Mouse (Mus musculus): ENCODE measurements around the gene Gabbr2. TPM values are rescaled to one million over a fixed set of nuclear protein-coding genes. Genes with fewer than 3 reads are reported as not detected.

Gabbr2 gene
- total and polyA plus RNA-seq, 2 experiments from 2014 or later: 17.7 to 98.9 TPM

DNA sequence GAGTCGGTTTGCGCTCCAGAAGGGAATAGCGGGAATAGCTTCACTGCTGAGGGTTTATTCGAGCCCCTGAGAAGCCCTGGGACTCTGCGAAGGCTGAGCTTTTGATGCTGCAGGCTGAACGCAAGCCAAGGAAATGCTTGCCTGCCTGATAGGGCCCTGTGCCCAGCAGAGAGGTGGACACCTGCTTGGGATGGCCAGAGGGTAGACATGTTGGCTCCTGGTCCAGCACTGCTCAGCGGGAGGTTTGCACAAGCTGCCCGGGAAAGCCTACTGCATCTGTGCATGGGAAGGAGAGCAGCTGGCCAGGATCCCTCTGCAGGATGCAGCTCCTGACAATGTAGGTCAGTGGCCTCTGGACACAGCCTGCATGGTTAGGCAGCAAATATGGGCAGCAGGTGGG, 301.1 kb downstream of the Gabbr2 start:
- 0 out of 2 replicates have a peak, but pooled peaks have one; percentile 21 for ATAC-seq
- no peak overlapping the region for H3K27ac ChIP-seq
- 63% methylated on average over 8 of the region's 8 CpGs for WGBS

DNA sequence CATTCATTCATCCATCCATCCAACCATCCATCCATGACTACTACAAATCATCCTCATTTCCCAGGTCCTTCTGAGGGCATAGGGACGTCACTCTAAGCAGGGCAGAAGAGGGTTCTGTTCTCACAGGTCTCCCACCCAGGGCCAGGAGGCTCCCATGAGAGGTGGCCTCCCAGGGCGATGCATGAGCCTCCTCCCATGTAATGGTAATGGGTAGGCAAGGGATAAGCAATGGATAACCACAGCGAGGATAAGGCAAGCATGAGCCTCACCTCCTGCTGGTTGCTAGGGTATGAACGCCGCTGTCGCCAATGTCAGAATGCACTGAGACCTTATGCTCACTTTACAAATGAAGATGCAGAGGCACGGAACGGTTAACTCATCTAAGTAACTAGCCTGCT, 301.7 kb downstream of the Gabbr2 start:
- peak; percentile 21; the same call in 1 of the 2 replicates for ATAC-seq
- WGBS: 69% methylated on average over 8 of the region's 8 CpGs
- H3K27ac ChIP-seq: no peak overlapping the region

More for the DNA sequence above, 301.1 kb downstream of the Gabbr2 start:
- no peaks in the 10 kb centered on the region for H3K9me3 ChIP-seq (ENCODE audit: low read length)
- H3K4me1 ChIP-seq (ENCODE audit: insufficient read depth, low read length): peaks cover 7% of the 10 kb centered on the region; the same call in 1 of the 2 replicates
- no peaks in the 10 kb centered on the region for H3K36me3 ChIP-seq (ENCODE audit: insufficient read depth, low read length)
- peak; percentile 58 for DNase-seq (ENCODE audit: low spot score)
- no peak overlapping the region for H3K4me3 ChIP-seq (ENCODE audit: low read length)
- H3K9ac ChIP-seq (replicated peaks; ENCODE audit: low read length): no peak overlapping the region
- no peak overlapping the region for H3K4me2 ChIP-seq (ENCODE audit: low read depth, low read length)
- H3K27me3 ChIP-seq (ENCODE audit: insufficient read depth, low read length): no peaks in the 10 kb centered on the region
- TF ChIP-seq CTCF (IDR thresholded peaks at IDR 0.05; ENCODE audit: low read depth): no peak

DNA sequence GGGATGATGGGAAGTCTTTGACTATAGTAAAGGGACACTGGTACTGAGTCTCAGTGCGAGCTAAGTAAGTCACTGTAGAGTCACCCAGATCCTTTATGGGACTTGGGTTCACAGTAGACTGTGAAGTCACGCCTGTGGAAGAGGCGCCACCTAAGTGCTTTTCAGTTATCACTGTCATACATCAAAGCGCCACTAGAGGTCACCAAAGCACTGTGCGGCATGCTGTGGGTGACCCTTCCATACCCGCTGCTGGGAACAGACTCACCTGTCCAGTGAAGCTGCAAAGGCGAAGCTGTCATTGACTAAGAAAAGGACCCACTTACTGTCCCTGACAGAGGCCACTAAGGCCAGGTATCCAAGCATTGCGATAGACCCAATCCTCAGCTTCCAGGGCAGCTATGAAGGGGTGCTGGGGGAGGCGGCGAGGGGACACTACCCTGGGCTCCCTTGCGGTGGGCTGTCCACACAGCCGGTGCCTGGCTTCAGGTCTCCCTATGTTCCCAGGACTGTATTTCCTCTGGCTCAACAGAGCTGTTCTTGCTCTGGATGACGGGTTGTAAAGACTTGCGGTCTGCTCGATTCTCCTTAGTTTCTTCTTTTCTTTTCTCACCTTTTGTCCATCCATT, 302.2 kb downstream of the Gabbr2 start:
- DNase-seq (ENCODE audit: low spot score) (peak; percentile 88), ATAC-seq (peak; percentile 69)
- Histone ChIP-seq H3K9ac (replicated peaks; ENCODE audit: low read length) (no peak overlapping the region), H3K9me3 (ENCODE audit: low read length) (no peaks in the 10 kb centered on the region), H3K4me1 (ENCODE audit: insufficient read depth, low read length) (peaks cover 7% of the 10 kb centered on the region; the same call in 1 of the 2 replicates), H3K27ac (no peak overlapping the region), H3K4me2 (ENCODE audit: low read depth, low read length) (no peak overlapping the region), H3K4me3 (ENCODE audit: low read length) (no peak overlapping the region), H3K27me3 (ENCODE audit: insufficient read depth, low read length) (no peaks in the 10 kb centered on the region), H3K36me3 (ENCODE audit: insufficient read depth, low read length) (no peaks in the 10 kb centered on the region)
- TF ChIP-seq CTCF (IDR thresholded peaks at IDR 0.05; ENCODE audit: low read depth): peak; percentile 99
- 46% methylated on average over 15 of the region's 15 CpGs for WGBS

More for the DNA sequence above, 301.7 kb downstream of the Gabbr2 start:
- TF ChIP-seq CTCF (IDR thresholded peaks at IDR 0.05; ENCODE audit: low read depth): no peak
- Histone ChIP-seq H3K9ac (replicated peaks; ENCODE audit: low read length) (no peak overlapping the region; the same call in 1 of the 2 replicates), H3K27me3 (ENCODE audit: insufficient read depth, low read length) (no peaks in the 10 kb centered on the region), H3K4me2 (ENCODE audit: low read depth, low read length) (no peak overlapping the region), H3K9me3 (ENCODE audit: low read length) (no peaks in the 10 kb centered on the region), H3K4me1 (ENCODE audit: insufficient read depth, low read length) (peaks cover 7% of the 10 kb centered on the region; the same call in 1 of the 2 replicates), H3K4me3 (ENCODE audit: low read length) (no peak overlapping the region), H3K36me3 (ENCODE audit: insufficient read depth, low read length) (no peaks in the 10 kb centered on the region)
- DNase-seq (ENCODE audit: low spot score): no peak

DNA sequence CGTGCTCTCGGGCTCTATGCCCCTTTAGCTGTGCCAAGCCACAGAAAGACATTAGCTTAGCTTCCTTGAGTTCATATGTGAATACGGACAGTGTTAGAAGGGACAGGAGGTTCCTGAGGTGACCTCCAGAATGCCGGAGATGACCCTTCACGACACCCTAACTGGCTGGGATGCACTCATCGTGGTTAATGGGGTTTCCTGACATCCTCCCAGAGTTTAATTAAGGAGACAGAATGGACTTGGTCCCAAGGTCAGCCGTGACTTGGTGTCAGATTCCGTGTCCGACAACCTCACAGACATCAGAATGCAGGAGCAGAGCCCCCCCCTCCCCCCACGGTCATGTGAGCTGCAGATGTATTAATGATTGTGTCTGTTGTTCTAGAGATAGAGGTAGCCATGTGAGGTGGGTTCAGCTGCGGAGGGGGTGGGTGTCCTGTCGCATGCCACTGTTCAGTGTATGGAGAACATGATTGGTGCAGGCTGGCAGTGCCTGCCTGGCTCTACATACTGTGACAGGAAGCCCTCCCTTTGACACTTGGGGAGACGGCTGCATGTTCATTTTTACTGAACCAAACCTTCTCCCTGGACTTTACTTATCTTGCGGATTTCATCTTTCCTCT, 303.4 kb downstream of the Gabbr2 start:
- no peak overlapping the region for H3K9ac ChIP-seq (replicated peaks; ENCODE audit: low read length)
- no peaks in the 10 kb centered on the region for H3K36me3 ChIP-seq (ENCODE audit: insufficient read depth, low read length)
- WGBS: 81% methylated on average over 14 of the region's 14 CpGs
- H3K9me3 ChIP-seq (ENCODE audit: low read length): no peaks in the 10 kb centered on the region
- peaks cover 7% of the 10 kb centered on the region; the same call in 1 of the 2 replicates for H3K4me1 ChIP-seq (ENCODE audit: insufficient read depth, low read length)
- DNase-seq (ENCODE audit: low spot score) (no peak), ATAC-seq (no peak)
- H3K4me3 ChIP-seq (ENCODE audit: low read length): no peak overlapping the region
- no peak overlapping the region for H3K4me2 ChIP-seq (ENCODE audit: low read depth, low read length)
- no peaks in the 10 kb centered on the region for H3K27me3 ChIP-seq (ENCODE audit: insufficient read depth, low read length)
- no peak for TF ChIP-seq CTCF (IDR thresholded peaks at IDR 0.05; ENCODE audit: low read depth)
- no peak overlapping the region for H3K27ac ChIP-seq

DNA sequence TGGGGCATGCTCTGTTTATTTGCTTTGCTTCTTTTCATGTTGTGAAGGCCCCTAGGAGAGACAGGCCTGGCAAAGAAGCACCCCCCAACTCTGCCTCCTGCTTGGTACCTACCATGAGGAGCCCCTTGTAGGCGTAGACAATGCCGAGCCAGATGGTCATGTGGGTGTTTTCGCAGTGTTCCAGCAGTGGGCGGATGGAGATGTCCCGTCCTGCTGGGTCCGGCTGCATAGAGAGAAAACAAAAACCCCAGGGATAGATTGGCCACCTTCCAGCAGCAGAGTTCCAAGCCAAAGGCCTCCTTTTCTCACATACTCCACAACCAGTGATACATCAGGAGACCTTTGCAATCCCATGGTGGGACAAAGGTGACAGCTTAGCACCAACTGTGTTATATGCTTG, 307.5 kb downstream of the Gabbr2 start:
- Histone ChIP-seq H3K9me3 (ENCODE audit: low read length) (no peaks in the 10 kb centered on the region), H3K4me2 (ENCODE audit: low read depth, low read length) (no peak overlapping the region), H3K27me3 (ENCODE audit: insufficient read depth, low read length) (no peaks in the 10 kb centered on the region), H3K4me3 (ENCODE audit: low read length) (no peak overlapping the region), H3K36me3 (ENCODE audit: insufficient read depth, low read length) (peaks cover 12% of the 10 kb centered on the region; the same call in 1 of the 2 replicates), H3K9ac (replicated peaks; ENCODE audit: low read length) (no peak overlapping the region), H3K4me1 (ENCODE audit: insufficient read depth, low read length) (no peaks in the 10 kb centered on the region), H3K27ac (0 out of 2 replicates have a peak overlapping the region, but pooled peaks have one; percentile 7)
- TF ChIP-seq CTCF (IDR thresholded peaks at IDR 0.05; ENCODE audit: low read depth): no peak
- 27% methylated on average over 6 of the region's 6 CpGs for WGBS
- ATAC-seq: peak; percentile 89
- peak; percentile 58 for DNase-seq (ENCODE audit: low spot score)

DNA sequence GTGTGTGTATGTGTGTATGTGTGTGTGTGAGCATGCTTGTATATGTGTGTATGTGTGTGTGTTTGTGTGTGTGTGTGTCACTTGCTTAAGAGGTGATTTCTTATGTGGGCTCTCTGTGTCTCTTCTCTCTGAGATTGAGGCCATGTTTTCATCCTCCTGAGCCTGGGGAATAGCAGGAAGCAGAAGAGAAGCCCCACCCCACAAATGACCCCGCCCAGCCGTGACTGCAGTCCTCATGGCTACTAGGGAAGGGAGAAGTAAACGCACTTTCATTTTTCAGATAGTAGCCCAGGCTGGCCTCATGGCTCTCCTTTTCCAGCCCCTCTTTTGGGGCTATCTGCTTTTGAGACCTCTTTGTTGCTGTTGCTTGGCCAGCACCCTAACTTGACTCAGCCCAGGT, 315.0 kb downstream of the Gabbr2 start:
- H3K4me1 ChIP-seq (ENCODE audit: insufficient read depth, low read length): no peaks in the 10 kb centered on the region
- WGBS: 77% methylated on average over 3 of the region's 3 CpGs
- TF ChIP-seq CTCF (IDR thresholded peaks at IDR 0.05; ENCODE audit: low read depth): no peak
- DNase-seq (ENCODE audit: low spot score): no peak
- no peak for ATAC-seq
- no peak overlapping the region for H3K27ac ChIP-seq
- no peak overlapping the region for H3K4me3 ChIP-seq (ENCODE audit: low read length)
- H3K4me2 ChIP-seq (ENCODE audit: low read depth, low read length): no peak overlapping the region
- H3K27me3 ChIP-seq (ENCODE audit: insufficient read depth, low read length): no peaks in the 10 kb centered on the region
- no peaks in the 10 kb centered on the region for H3K9me3 ChIP-seq (ENCODE audit: low read length)
- H3K36me3 ChIP-seq (ENCODE audit: insufficient read depth, low read length): peaks cover 27% of the 10 kb centered on the region; the same call in 1 of the 2 replicates
- H3K9ac ChIP-seq (replicated peaks; ENCODE audit: low read length): no peak overlapping the region

DNA sequence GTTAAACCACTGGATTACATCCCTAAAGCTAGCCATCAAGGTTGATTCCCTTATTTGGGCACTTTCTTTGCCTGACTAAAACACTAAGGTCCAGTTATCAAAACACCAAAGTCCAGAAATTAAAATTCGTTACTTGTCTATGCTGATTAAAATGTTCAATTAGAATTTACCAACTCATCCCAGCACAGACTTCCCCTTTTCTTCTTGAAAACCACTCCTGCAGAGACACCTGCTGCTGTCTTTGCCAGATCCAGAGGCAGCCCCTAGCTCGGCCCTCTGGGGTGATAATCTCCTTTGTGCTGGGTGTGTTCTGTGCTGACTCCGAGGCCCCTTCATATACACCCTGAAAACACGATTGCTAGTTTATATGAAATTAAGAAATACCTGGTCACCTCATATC, 315.7 kb downstream of the Gabbr2 start:
- Histone ChIP-seq H3K27ac (no peak overlapping the region), H3K4me3 (ENCODE audit: low read length) (no peak overlapping the region), H3K27me3 (ENCODE audit: insufficient read depth, low read length) (no peaks in the 10 kb centered on the region), H3K36me3 (ENCODE audit: insufficient read depth, low read length) (peaks cover 21% of the 10 kb centered on the region; the same call in 1 of the 2 replicates), H3K4me1 (ENCODE audit: insufficient read depth, low read length) (no peaks in the 10 kb centered on the region), H3K9ac (replicated peaks; ENCODE audit: low read length) (no peak overlapping the region), H3K4me2 (ENCODE audit: low read depth, low read length) (no peak overlapping the region), H3K9me3 (ENCODE audit: low read length) (no peaks in the 10 kb centered on the region)
- ATAC-seq (no peak), DNase-seq (ENCODE audit: low spot score) (no peak)
- WGBS: 50% methylated on average over 4 of the region's 4 CpGs
- no peak for TF ChIP-seq CTCF (IDR thresholded peaks at IDR 0.05; ENCODE audit: low read depth)
